Mouse (Mus musculus) ES-CJ7 (cell line): Measurements from ENCODE around the gene Dars2.
"Not testable (repeated sequence)": the region's sequence is repeated elsewhere in the genome, so short reads cannot be mapped to it uniquely, and the experiment has no call there.

Source experiments
- DNase-seq: peaks from one replicate; pipeline ENCODE4 v3.0.0; 2011; ENCODE audit warnings: low read depth, low spot score

The Dars2 gene

GRCm38 (mm10) chr1:161035281-161035785 is 35.1 kb downstream of the Dars2 start:
- DNase-seq = peak; percentile 69

GRCm38 (mm10) chr1:161034435-161035280 is 35.8 kb downstream of the Dars2 start, which contains the start of gene Zbtb37:
Gene Zbtb37, minus strand, starts transcription at chr1:161034849.
- DNase-seq = peak; percentile 100

GRCm38 (mm10) chr1:161033856-161034434 is 36.5 kb downstream of the Dars2 start:
- DNase-seq = no peak

GRCm38 (mm10) chr1:161032345-161032744 is 38.1 kb downstream of the Dars2 start:
- DNase-seq = no peak

GRCm38 (mm10) chr1:161031881-161032280 is 38.6 kb downstream of the Dars2 start:
- DNase-seq = no peak

- DNase-seq = no peak
These were observed 40.4 kb downstream of the Dars2 start for GRCm38 (mm10) chr1:161030058-161030457.

- DNase-seq = not testable (repeated sequence)
These were observed 42.0 kb downstream of the Dars2 start for GRCm38 (mm10) chr1:161028427-161028826.

- no peak for DNase-seq
These were observed 43.3 kb downstream of the Dars2 start for GRCm38 (mm10) chr1:161027196-161027595.

GRCm38 (mm10) chr1:161025410-161026210 is 44.8 kb downstream of the Dars2 start:
- no peak for DNase-seq

- no peak for DNase-seq
These were observed 50.4 kb downstream of the Dars2 start for GRCm38 (mm10) chr1:161020051-161020450.

GRCm38 (mm10) chr1:161016378-161016777 is 54.1 kb downstream of the Dars2 start:
- DNase-seq = no peak

- DNase-seq = no peak
These were observed 60.0 kb downstream of the Dars2 start for GRCm38 (mm10) chr1:161010436-161010835.

- DNase-seq = no peak
These were observed 62.4 kb downstream of the Dars2 start for GRCm38 (mm10) chr1:161008038-161008437.

GRCm38 (mm10) chr1:161006471-161006870 is 64.0 kb downstream of the Dars2 start:
- peak; percentile 28 for DNase-seq

GRCm38 (mm10) chr1:161005526-161005925 is 64.9 kb downstream of the Dars2 start:
- peak; percentile 42 for DNase-seq

GRCm38 (mm10) chr1:161004942-161005341 is 65.5 kb downstream of the Dars2 start:
- no peak for DNase-seq

GRCm38 (mm10) chr1:160993851-160994250 is 76.6 kb downstream of the Dars2 start:
- DNase-seq = no peak
